Mouse (Mus musculus): ENCODE data around the gene Mccc1.

DNA sequence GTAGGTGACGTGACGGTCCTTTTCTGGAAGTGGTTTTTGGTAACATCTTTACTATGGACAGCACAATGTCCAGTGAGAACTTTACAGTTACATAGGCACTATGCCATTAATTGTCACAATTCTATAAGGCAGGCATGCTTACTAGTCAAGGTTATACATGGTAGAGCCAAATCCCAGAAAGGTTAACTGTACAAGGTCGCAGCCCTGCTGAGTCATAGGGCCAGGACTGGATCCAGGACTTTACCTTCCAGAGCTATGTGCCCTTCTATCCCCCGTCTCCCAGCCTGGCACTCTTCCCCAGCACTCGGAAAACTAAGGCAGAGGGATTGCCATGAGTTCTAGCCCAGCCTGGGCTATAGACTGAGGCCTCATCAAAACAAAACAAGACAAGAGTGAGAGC lies 36.6 kb downstream of the Mccc1 start:
- TF ChIP-seq POLR2A (IDR thresholded peaks at IDR 0.05; ENCODE audit: borderline replicate concordance, low read depth, low read length) (no peak), CTCF (IDR thresholded peaks at IDR 0.05; ENCODE audit: low read depth, low read length) (no peak)

All from bone marrow macrophage, adult 2 months (primary cell).